Mouse (Mus musculus): ENCODE measurements around the gene Nup107. TPM values are rescaled to one million over a fixed set of nuclear protein-coding genes. Genes with fewer than 3 reads are reported as not detected.
"Not testable (repeated sequence)": the region's sequence is repeated elsewhere in the genome, so short reads cannot be mapped to it uniquely, and the experiment has no call there.

Nup107 gene
- polyA plus RNA-seq, 1 experiment from 2014 or later: 97.7 TPM

- peak; percentile 86 for ATAC-seq (ENCODE audit: insufficient number of reproducible peaks, insufficient read depth, low FRiP score, low TSS enrichment, low read depth)
- WGBS: 13% methylated on average over 46 of the region's 46 CpGs
- Histone ChIP-seq H3K36me3 (peaks cover 44% of the 10 kb centered on the region), H3K4me3 (replicated peaks) (peak within 1 kb of the TSS; percentile 57), H3K27me3 (no peaks in the 10 kb centered on the region), H3K27ac (peak within 1 kb of the TSS; percentile 76), H3K9ac (replicated peaks) (peak within 1 kb of the TSS; percentile 65), H3K4me2 (peak within 1 kb of the TSS; percentile 86), H3K9me3 (no peaks in the 10 kb centered on the region), H3K4me1 (replicated peaks) (peaks cover 18% of the 10 kb centered on the region)
These were observed 46.1 kb downstream of the Nup107 start, which contains the start of gene Slc35e3 for GRCm38 (mm10) chr10:117746297-117746883. Gene Slc35e3, minus strand, starts transcription at chr10:117746365.

GRCm38 (mm10) chr10:117745570-117746296, 46.8 kb downstream of the Nup107 start:
- H3K4me2 ChIP-seq: peak overlapping the region; percentile 86
- peaks cover 18% of the 10 kb centered on the region for H3K4me1 ChIP-seq (replicated peaks)
- peak overlapping the region; percentile 57 for H3K4me3 ChIP-seq (replicated peaks)
- H3K27ac ChIP-seq: 0 out of 2 replicates have a peak overlapping the region, but pooled peaks have one; percentile 23
- ATAC-seq (ENCODE audit: insufficient number of reproducible peaks, insufficient read depth, low FRiP score, low TSS enrichment, low read depth): peak; percentile 12; the same call in 1 of the 2 replicates
- peaks cover 44% of the 10 kb centered on the region for H3K36me3 ChIP-seq
- not testable (repeated sequence) for H3K27me3 ChIP-seq, H3K9me3 ChIP-seq
- WGBS: under 1% methylated on average over 21 of the region's 46 CpGs
- H3K9ac ChIP-seq (replicated peaks): peak overlapping the region; percentile 65

- Histone ChIP-seq H3K4me3 (replicated peaks) (peak overlapping the region; percentile 57; the same call in 1 of the 2 replicates), H3K27ac (peak overlapping the region; percentile 84)
These were observed 48.6 kb downstream of the Nup107 start for GRCm38 (mm10) chr10:117743917-117744316.

GRCm38 (mm10) chr10:117743182-117743581, 49.3 kb downstream of the Nup107 start:
- Histone ChIP-seq H3K9ac (replicated peaks) (no peak overlapping the region), H3K27ac (peak overlapping the region; percentile 84), H3K4me3 (replicated peaks) (peak overlapping the region; percentile 57; the same call in 1 of the 2 replicates), H3K9me3 (no peaks in the 10 kb centered on the region), H3K36me3 (peaks cover 46% of the 10 kb centered on the region), H3K4me2 (peak overlapping the region; percentile 86), H3K4me1 (replicated peaks) (peaks cover 18% of the 10 kb centered on the region), H3K27me3 (no peaks in the 10 kb centered on the region)
- WGBS: 81% methylated on average over 2 of the region's 2 CpGs
- ATAC-seq (ENCODE audit: insufficient number of reproducible peaks, insufficient read depth, low FRiP score, low TSS enrichment, low read depth): no peak

More at GRCm38 (mm10) chr10:117743917-117744316, 48.6 kb downstream of the Nup107 start:
- Histone ChIP-seq H3K36me3 (peaks cover 46% of the 10 kb centered on the region), H3K27me3 (no peaks in the 10 kb centered on the region), H3K4me1 (replicated peaks) (peaks cover 18% of the 10 kb centered on the region), H3K9me3 (no peaks in the 10 kb centered on the region), H3K4me2 (peak overlapping the region; percentile 86), H3K9ac (replicated peaks) (no peak overlapping the region; the same call in none of the 2 replicates)
- ATAC-seq (ENCODE audit: insufficient number of reproducible peaks, insufficient read depth, low FRiP score, low TSS enrichment, low read depth): peak; percentile 41; the same call in 1 of the 2 replicates
- 64% methylated on average over 4 of the region's 4 CpGs for WGBS

GRCm38 (mm10) chr10:117742618-117743017, 49.9 kb downstream of the Nup107 start:
- H3K27ac ChIP-seq: no peak overlapping the region; the same call in 1 of the 2 replicates
- 94% methylated on average over 4 of the region's 4 CpGs for WGBS
- no peak overlapping the region for H3K4me2 ChIP-seq
- no peak for ATAC-seq (ENCODE audit: insufficient number of reproducible peaks, insufficient read depth, low FRiP score, low TSS enrichment, low read depth)
- H3K27me3 ChIP-seq: no peaks in the 10 kb centered on the region
- H3K36me3 ChIP-seq: peaks cover 46% of the 10 kb centered on the region
- no peak overlapping the region for H3K4me3 ChIP-seq (replicated peaks)
- no peak overlapping the region for H3K9ac ChIP-seq (replicated peaks)
- no peaks in the 10 kb centered on the region for H3K9me3 ChIP-seq
- peaks cover 18% of the 10 kb centered on the region for H3K4me1 ChIP-seq (replicated peaks)

GRCm38 (mm10) chr10:117741698-117742475, 50.6 kb downstream of the Nup107 start:
- H3K36me3 ChIP-seq: peaks cover 50% of the 10 kb centered on the region
- H3K9ac ChIP-seq (replicated peaks): no peak overlapping the region
- H3K4me2 ChIP-seq: peak overlapping the region; percentile 21
- whole genome bisulfite sequencing: 89% methylated on average over 15 of the region's 15 CpGs
- no peaks in the 10 kb centered on the region for H3K27me3 ChIP-seq
- peak overlapping the region; percentile 72 for H3K27ac ChIP-seq
- peaks cover 18% of the 10 kb centered on the region for H3K4me1 ChIP-seq (replicated peaks)
- no peak overlapping the region for H3K4me3 ChIP-seq (replicated peaks)
- H3K9me3 ChIP-seq: no peaks in the 10 kb centered on the region
- no peak for ATAC-seq (ENCODE audit: insufficient number of reproducible peaks, insufficient read depth, low FRiP score, low TSS enrichment, low read depth)

- Histone ChIP-seq H3K4me1 (replicated peaks) (peaks cover 18% of the 10 kb centered on the region), H3K4me2 (no peak overlapping the region), H3K27ac (peak overlapping the region; percentile 72), H3K9me3 (no peaks in the 10 kb centered on the region), H3K9ac (replicated peaks) (no peak overlapping the region), H3K36me3 (peaks cover 60% of the 10 kb centered on the region), H3K4me3 (replicated peaks) (no peak overlapping the region), H3K27me3 (no peaks in the 10 kb centered on the region)
- no peak for ATAC-seq (ENCODE audit: insufficient number of reproducible peaks, insufficient read depth, low FRiP score, low TSS enrichment, low read depth)
- WGBS: 86% methylated on average over 9 of the region's 9 CpGs
These were observed 51.6 kb downstream of the Nup107 start for GRCm38 (mm10) chr10:117740921-117741320.

- 97% methylated on average over 10 of the region's 10 CpGs for WGBS
- H3K27ac ChIP-seq: no peak overlapping the region
- H3K9me3 ChIP-seq: no peaks in the 10 kb centered on the region
- H3K4me1 ChIP-seq (replicated peaks): peaks cover 15% of the 10 kb centered on the region
- peaks cover 64% of the 10 kb centered on the region for H3K36me3 ChIP-seq
- H3K4me3 ChIP-seq (replicated peaks): no peak overlapping the region
- H3K9ac ChIP-seq (replicated peaks): no peak overlapping the region
- H3K4me2 ChIP-seq: no peak overlapping the region
- no peaks in the 10 kb centered on the region for H3K27me3 ChIP-seq
- ATAC-seq (ENCODE audit: insufficient number of reproducible peaks, insufficient read depth, low FRiP score, low TSS enrichment, low read depth): no peak
These were observed 52.3 kb downstream of the Nup107 start for GRCm38 (mm10) chr10:117740171-117740570.

GRCm38 (mm10) chr10:117739648-117739948, 52.9 kb downstream of the Nup107 start:
- WGBS: 94% methylated on average over 6 of the region's 6 CpGs
- Histone ChIP-seq H3K4me2 (no peak overlapping the region), H3K36me3 (peaks cover 66% of the 10 kb centered on the region), H3K27ac (no peak overlapping the region), H3K4me1 (replicated peaks) (peaks cover 10% of the 10 kb centered on the region; the same call in 1 of the 2 replicates), H3K4me3 (replicated peaks) (no peak overlapping the region), H3K9ac (replicated peaks) (no peak overlapping the region), H3K9me3 (no peaks in the 10 kb centered on the region), H3K27me3 (no peaks in the 10 kb centered on the region)
- no peak for ATAC-seq (ENCODE audit: insufficient number of reproducible peaks, insufficient read depth, low FRiP score, low TSS enrichment, low read depth)

GRCm38 (mm10) chr10:117738928-117739647, 53.4 kb downstream of the Nup107 start:
- no peak for ATAC-seq (ENCODE audit: insufficient number of reproducible peaks, insufficient read depth, low FRiP score, low TSS enrichment, low read depth)
- Histone ChIP-seq H3K36me3 (peaks cover 66% of the 10 kb centered on the region), H3K4me2 (no peak overlapping the region), H3K27me3 (no peaks in the 10 kb centered on the region), H3K9ac (replicated peaks) (no peak overlapping the region), H3K9me3 (no peaks in the 10 kb centered on the region), H3K4me1 (replicated peaks) (peaks cover 6% of the 10 kb centered on the region; the same call in 1 of the 2 replicates), H3K4me3 (replicated peaks) (no peak overlapping the region), H3K27ac (no peak overlapping the region)
- WGBS: 92% methylated on average over 15 of the region's 15 CpGs
